In the genomic region with DNA sequence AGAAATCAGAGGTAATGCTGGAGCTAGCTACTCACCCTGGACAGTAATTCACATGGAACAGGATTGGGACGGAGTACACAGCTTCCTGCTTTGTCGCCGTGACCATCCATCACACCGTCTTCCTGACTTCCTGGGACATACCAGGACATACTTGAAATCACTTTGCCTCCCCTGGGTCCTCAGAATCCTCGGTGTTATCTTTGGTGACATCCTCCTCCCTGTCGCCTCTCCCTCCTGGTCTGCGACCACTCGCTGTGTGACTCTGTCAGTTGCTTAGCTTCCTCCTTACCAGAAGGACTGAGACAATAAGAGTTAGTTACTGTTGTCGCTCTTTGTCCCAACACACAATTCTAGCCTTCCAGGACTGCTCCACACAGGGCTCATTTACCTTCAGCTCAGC, we compare ENCODE assay signal across 19 mouse cellular contexts. TPM values are rescaled to one million over a fixed set of nuclear protein-coding genes. Genes with fewer than 3 reads are reported as not detected.
A peak's percentile ranks its signal among the peaks of the same experiment; 100 is the strongest.
DNase-seq lines count a peak whose midpoint lies in the region; ATAC-seq and TF ChIP-seq lines count a peak whose summit lies in the region.
"Had no signal": no experiment of that assay in that cellular context is flagged by ENCODE, and none has a peak within 500 bp of the region (broad histone marks: within the 10 kb centered on the region; RNA-seq: fewer than 3 reads in every experiment).

No protein-coding gene starts in this region.

- TF ChIP-seq POLR2A in heart, adult 2 months (IDR thresholded peaks at IDR 0.05; ENCODE audit: insufficient read depth, low read depth, low read length) = no peak

- no peaks in the 10 kb centered on the region for H3K36me3 ChIP-seq in heart, embryonic 12.5 days
- H3K36me3 ChIP-seq in heart, adult 2 months (ENCODE audit: control insufficient read depth, insufficient read depth, low read length) = no peaks in the 10 kb centered on the region
- H3K36me3 ChIP-seq in G1E (replicated peaks) = peaks cover 13% of the 10 kb centered on the region
- H3K36me3 ChIP-seq in liver, embryonic 13.5 days = no peaks in the 10 kb centered on the region
- H3K36me3 ChIP-seq in intestine, postnatal 0 days (ENCODE audit: control insufficient read depth, insufficient read depth) = no peaks in the 10 kb centered on the region
- H3K36me3 ChIP-seq: embryonic facial prominence, embryonic 10.5 days; forebrain, embryonic 15.5 days; hindbrain, embryonic 10.5 days; lung, embryonic 15.5 days had no signal

- H3K27me3 ChIP-seq in heart, embryonic 12.5 days (replicated peaks) = no peaks in the 10 kb centered on the region
- H3K27me3 ChIP-seq in heart, adult 2 months (ENCODE audit: control insufficient read depth, insufficient read depth, low read length) = no peaks in the 10 kb centered on the region
- no peaks in the 10 kb centered on the region for H3K27me3 ChIP-seq in G1E (ENCODE audit: insufficient read depth, low read length)
- H3K27me3 ChIP-seq in liver, embryonic 13.5 days = peaks cover 10% of the 10 kb centered on the region; the same call in 1 of the 2 replicates
- H3K27me3 ChIP-seq in intestine, postnatal 0 days (replicated peaks; ENCODE audit: control insufficient read depth, insufficient read depth, low read length) = no peaks in the 10 kb centered on the region
- H3K27me3 ChIP-seq: lung, embryonic 15.5 days had no signal

- ATAC-seq in heart, embryonic 12.5 days (ENCODE audit: insufficient number of reproducible peaks, low FRiP score) = no peak
- no peak for ATAC-seq in G1E (ENCODE audit: extremely low read depth, insufficient number of reproducible peaks, low FRiP score, poor library complexity, severe bottlenecking)
- no peak for ATAC-seq in liver, embryonic 13.5 days (ENCODE audit: low read depth)
- ATAC-seq in intestine, postnatal 0 days = no peak
- ATAC-seq: forebrain, embryonic 15.5 days had no signal

- TF ChIP-seq CTCF in heart, adult 2 months (IDR thresholded peaks at IDR 0.05) = no peak
- TF ChIP-seq CTCF in G1E (IDR thresholded peaks at IDR 0.05; ENCODE audit: low read depth, low read length) = no peak
- TF ChIP-seq CTCF in intestine, postnatal 0 days (IDR thresholded peaks at IDR 0.05; ENCODE audit: low read depth) = no peak

- 46% methylated on average over 9 of the region's 9 CpGs for WGBS in heart, embryonic 12.5 days
- 42% methylated on average over 9 of the region's 9 CpGs for WGBS in heart, adult 2 months
- WGBS in liver, embryonic 13.5 days (ENCODE audit: insufficient replicate concordance) = 11% methylated on average over 9 of the region's 9 CpGs
- 78% methylated on average over 9 of the region's 9 CpGs for WGBS in intestine, postnatal 0 days

- peak overlapping the region; percentile 70 for H3K27ac ChIP-seq in heart, embryonic 12.5 days (ENCODE audit: poor library complexity, severe bottlenecking)
- H3K27ac ChIP-seq in heart, adult 2 months = no peak overlapping the region
- H3K27ac ChIP-seq in liver, embryonic 13.5 days = peak overlapping the region; percentile 100
- H3K27ac ChIP-seq in intestine, postnatal 0 days (ENCODE audit: low read depth, low read length) = no peak overlapping the region
- H3K27ac ChIP-seq: forebrain, embryonic 15.5 days; gastrocnemius, adult 2 months; lung, embryonic 15.5 days; macrophage had no signal

- no peak overlapping the region for H3K9ac ChIP-seq in heart, embryonic 12.5 days
- H3K9ac ChIP-seq in heart, adult 2 months (ENCODE audit: low read depth, low read length) = no peak overlapping the region
- peak overlapping the region; percentile 80 for H3K9ac ChIP-seq in liver, embryonic 13.5 days
- H3K9ac ChIP-seq in intestine, postnatal 0 days (ENCODE audit: low read depth, low read length) = no peak overlapping the region
- H3K9ac ChIP-seq: forebrain, embryonic 15.5 days; lung, embryonic 15.5 days had no signal

- no peaks in the 10 kb centered on the region for H3K9me3 ChIP-seq in heart, embryonic 12.5 days (replicated peaks)
- H3K9me3 ChIP-seq in G1E (replicated peaks) = peaks cover 8% of the 10 kb centered on the region
- H3K9me3 ChIP-seq in liver, embryonic 13.5 days (replicated peaks) = no peaks in the 10 kb centered on the region
- no peaks in the 10 kb centered on the region for H3K9me3 ChIP-seq in intestine, postnatal 0 days (ENCODE audit: control insufficient read depth)
- H3K9me3 ChIP-seq: embryonic facial prominence, embryonic 10.5 days; forebrain, embryonic 15.5 days; hindbrain, embryonic 10.5 days; lung, embryonic 15.5 days had no signal

- no peaks in the 10 kb centered on the region for H3K79me2 ChIP-seq in heart, adult 2 months (replicated peaks; ENCODE audit: control insufficient read depth, insufficient read depth, low read length)

- H3K4me1 ChIP-seq in heart, embryonic 12.5 days (replicated peaks) = peaks cover 12% of the 10 kb centered on the region
- no peaks in the 10 kb centered on the region for H3K4me1 ChIP-seq in heart, adult 2 months (ENCODE audit: control insufficient read depth, insufficient read depth, low read length)
- peaks cover 92% of the 10 kb centered on the region for H3K4me1 ChIP-seq in G1E (ENCODE audit: insufficient read depth, low read depth, low read length)
- H3K4me1 ChIP-seq in liver, embryonic 13.5 days (replicated peaks) = peaks cover 75% of the 10 kb centered on the region
- H3K4me1 ChIP-seq in intestine, postnatal 0 days (replicated peaks; ENCODE audit: control insufficient read depth, insufficient read depth, low read length) = no peaks in the 10 kb centered on the region
- H3K4me1 ChIP-seq: lung, embryonic 15.5 days had no signal

- H3K4me2 ChIP-seq in heart, embryonic 12.5 days = no peak overlapping the region
- H3K4me2 ChIP-seq in liver, embryonic 13.5 days = peak overlapping the region; percentile 70
- H3K4me2 ChIP-seq in intestine, postnatal 0 days (replicated peaks; ENCODE audit: low read depth) = no peak overlapping the region
- H3K4me2 ChIP-seq: forebrain, embryonic 15.5 days; lung, embryonic 15.5 days had no signal

- no peak for TF ChIP-seq EP300 in heart, adult 2 months (IDR thresholded peaks at IDR 0.05; ENCODE audit: insufficient read depth, low read depth, low read length)

- intact Hi-C loops in heart, adult 2 months (cut with DNase I) = no loop called here

- no peak overlapping the region for H3K4me3 ChIP-seq in heart, embryonic 12.5 days
- H3K4me3 ChIP-seq in heart, adult 2 months = no peak overlapping the region
- peak overlapping the region; percentile 66 for H3K4me3 ChIP-seq in G1E (ENCODE audit: low read depth, low read length)
- peak overlapping the region; percentile 49 for H3K4me3 ChIP-seq in liver, embryonic 13.5 days (replicated peaks)
- no peak overlapping the region for H3K4me3 ChIP-seq in intestine, postnatal 0 days (ENCODE audit: low read depth, low read length)
- H3K4me3 ChIP-seq: embryonic facial prominence, embryonic 10.5 days; forebrain, embryonic 15.5 days; gastrocnemius, adult 2 months; hindbrain, embryonic 10.5 days; lung, embryonic 15.5 days had no signal

- DNase-seq in heart, adult 2 months = no peak
- no peak for DNase-seq in G1E (ENCODE audit: low spot score)
- DNase-seq in c-Kit-positive CD71-positive TER-119-positive erythroid progenitor cells, embryonic 14.5 days (ENCODE audit: low spot score) = peak; percentile 32
- no peak for DNase-seq in liver, embryonic 13.5 days
- DNase-seq in ovary, postnatal 36 days (ENCODE audit: low spot score) = no peak
- DNase-seq in lung, postnatal 14 days = no peak
- DNase-seq: cerebellum, adult 9-10 months; gastrocnemius, adult 2 months; kidney, adult 8-10 months; kidney, postnatal 25 days; layer of hippocampus, adult 9-11 months; right cerebral cortex, postnatal 25 days had no signal

RNA-seq across cellular contexts. Expression of gene Cldn10, which starts 9.6 kb away (rescaled TPM):
- 0.32 and 0.48 TPM in 2 replicates for polyA plus RNA-seq in heart, embryonic 12.5 days (2016; fragmentation: Nextera tagmentation; extraction: Ambion mirVana)
- under 1 TPM in 1 of 2 experiments, not detected in 1; 0.09 TPM for total RNA-seq in heart, adult 2 months (2021)
- polyA plus RNA-seq in heart, adult 2 months (2012; rRNA removed) = 0.20 and 0.72 TPM in 2 replicates
- not detected in 2 replicates for total RNA-seq in G1E (2014; fragmentation: Nextera tagmentation)
- 0.16 TPM in 1 of 2 replicates, not detected in the other for total RNA-seq in G1E (2017)
- polyA plus RNA-seq in G1E (2012) = not detected in 2 replicates
- 0.20 and 0.51 TPM in 2 replicates for polyA plus RNA-seq in liver, embryonic 13.5 days (2015; fragmentation: Nextera tagmentation; extraction: Ambion mirVana)
- polyA plus RNA-seq in intestine, postnatal 0 days (2015; fragmentation: Nextera tagmentation; extraction: Ambion mirVana) = 1.5 and 1.7 TPM in 2 replicates
- total RNA-seq: gastrocnemius, adult 2 months had no signal
- polyA plus RNA-seq: macrophage had no signal

Comparison
In these comparisons a context has a peak if more than half of its experiments do, and no peak if none do; other contexts are left out.
1. H3K27ac ChIP-seq: peak in heart, embryonic 12.5 days (single experiment) and liver, embryonic 13.5 days (single experiment); none in heart, adult 2 months (single experiment) and intestine, postnatal 0 days (single experiment).
2. H3K4me3 ChIP-seq: peak in G1E (single experiment) and liver, embryonic 13.5 days (single experiment); none in heart, embryonic 12.5 days (single experiment), heart, adult 2 months (single experiment) and intestine, postnatal 0 days (single experiment).